Mouse (Mus musculus) kidney, adult 2 months (tissue): ENCODE measurements around the gene Tmem161a.

ENCODE experiments used
- CTCF ChIP-seq: fragments of 200-500 bp; conservative IDR thresholded peaks from 2 replicates; pipeline ENCODE4 v1.5.1; 2011; ENCODE audit warnings: low read depth, mild to moderate bottlenecking, control low read depth, low read length, moderate library complexity, mixed read lengths; ENCODE audit not compliant: insufficient read depth, insufficient read length
- POLR2A ChIP-seq: fragments of 200-500 bp; IDR thresholded peaks from one replicate; pipeline ENCODE4 v1.6.1; 2011; ENCODE audit warnings: low read depth, low read length, control low read depth

DNA sequence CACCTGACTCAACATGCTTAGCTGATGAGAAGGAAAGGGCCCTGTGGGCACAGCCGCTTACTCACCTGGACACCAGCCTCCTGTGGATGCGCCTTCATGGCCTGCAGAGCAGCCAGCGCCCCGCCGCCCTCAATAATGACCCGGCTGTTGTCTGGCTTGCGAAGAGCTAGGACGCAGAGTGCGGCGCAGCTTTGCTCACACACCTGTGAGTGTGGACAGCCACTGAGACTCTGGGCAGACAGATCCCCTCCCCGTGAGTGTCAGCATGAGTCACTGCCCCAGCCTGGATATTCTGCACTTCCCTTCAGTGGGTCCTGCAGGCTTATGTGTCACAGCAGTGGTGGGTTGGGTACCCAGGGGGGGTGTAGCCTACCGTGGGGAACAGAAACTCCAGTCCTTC, 49.9 kb downstream of the Tmem161a start:
- no peak for TF ChIP-seq CTCF
- no peak for TF ChIP-seq POLR2A
